Mouse (Mus musculus): Measurements from ENCODE around the gene Ank3.

DNA sequence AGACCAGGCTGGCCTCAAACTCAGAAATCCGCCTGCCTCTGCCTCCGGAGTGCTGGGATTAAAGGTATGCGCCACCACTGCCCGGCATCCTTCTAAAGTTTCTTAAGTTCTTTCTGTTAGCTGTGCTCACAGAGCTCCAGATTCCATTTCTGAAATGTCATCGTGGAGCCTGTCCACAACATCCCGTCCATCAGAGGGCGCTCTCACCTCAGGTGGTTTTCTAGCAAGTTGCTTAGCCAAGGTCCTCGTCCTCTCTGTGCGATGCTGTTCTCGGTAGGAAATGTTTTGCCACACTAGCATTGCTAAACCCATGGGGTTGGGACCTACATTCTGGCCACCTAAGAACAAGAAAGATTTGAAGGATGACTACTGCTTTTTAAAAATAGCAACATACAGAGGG lies 623.1 kb downstream of the Ank3 start:
- TF ChIP-seq CTCF (IDR thresholded peaks at IDR 0.05; ENCODE audit: low read depth), result peak; percentile 63
- TF ChIP-seq EP300 (IDR thresholded peaks at IDR 0.05; ENCODE audit: low read depth), result no peak
